Mouse (Mus musculus) left cerebral cortex, adult 2 months (tissue): Measurements from ENCODE around the gene Igsf23. TPM values are rescaled to one million over a fixed set of nuclear protein-coding genes. Genes with fewer than 3 reads are reported as not detected.
"Not testable (repeated sequence)": the region's sequence is repeated elsewhere in the genome, so short reads cannot be mapped to it uniquely, and the experiment has no call there.

Experiments used
- DNase-seq, 2 experiments: peaks; one replicate each; pipeline ENCODE4 v3.0.0; 2021 to 2022; ENCODE audit warnings: low spot score in 2 of 2, mixed read lengths in 1 of 2; ENCODE audit errors: extremely low spot score in 1 of 2
- H3K27ac ChIP-seq: fragments of 200-600 bp; 2 replicates; pipeline ENCODE4 v1.8.1; 2022
- H3K4me3 ChIP-seq: fragments of 200-600 bp; 2 replicates; pipeline ENCODE4 v1.8.1; 2022
- CTCF ChIP-seq: fragments of 200-600 bp; IDR thresholded peaks from 2 replicates; pipeline ENCODE4 v1.8.1; 2022; ENCODE audit warnings: antibody characterized with exemption, mild to moderate bottlenecking, moderate library complexity
- intact Hi-C: fragments of 180-260 bp; cut with DNase I; formaldehyde crosslinking; loops from one replicate; pipeline ENCODE4 v1.15.1; 2025
- total RNA-seq, 2 experiments: library from RNA; stranded (reverse); gene quantifications; 2 replicates each; pipeline ENCODE4 v1.2.3; 2021

The Igsf23 gene
- total RNA-seq, 2 experiments from 2014 or later: not detected

GRCm38 (mm10) chr7:19932877-19933809, 17.4 kb downstream of the Igsf23 start:
- DNase-seq: peak; percentile 80 to 85
- no peak for TF ChIP-seq CTCF
- H3K4me3 ChIP-seq: no peak overlapping the region; the same call in 1 of the 2 replicates
- intact Hi-C loops: loop anchor here (1.0 kb wide), 2 partner anchors 12 to 23 kb away; partner anchors contain the start of gene Pvr
- H3K27ac ChIP-seq: peak overlapping the region; percentile 72

GRCm38 (mm10) chr7:19932133-19932876, 18.3 kb downstream of the Igsf23 start:
- DNase-seq: no peak
- intact Hi-C loops: no loop called here
- Histone ChIP-seq H3K4me3 (no peak overlapping the region), H3K27ac (no peak overlapping the region)
- no peak for TF ChIP-seq CTCF

GRCm38 (mm10) chr7:19930481-19930880, 20.1 kb downstream of the Igsf23 start:
- H3K4me3 ChIP-seq, intact Hi-C loops, H3K27ac ChIP-seq, DNase-seq: not testable (repeated sequence)

GRCm38 (mm10) chr7:19928486-19928885, 22.1 kb downstream of the Igsf23 start:
- no peak overlapping the region for H3K4me3 ChIP-seq
- intact Hi-C loops: no loop called here
- no peak overlapping the region for H3K27ac ChIP-seq
- DNase-seq: no peak
- no peak for TF ChIP-seq CTCF

GRCm38 (mm10) chr7:19926849-19927480, 23.6 kb downstream of the Igsf23 start:
- Histone ChIP-seq H3K27ac (no peak overlapping the region), H3K4me3 (no peak overlapping the region)
- no peak for DNase-seq
- TF ChIP-seq CTCF: no peak
- intact Hi-C loops: no loop called here

GRCm38 (mm10) chr7:19925376-19925775, 25.2 kb downstream of the Igsf23 start:
- intact Hi-C loops: no loop called here
- H3K4me3 ChIP-seq: no peak overlapping the region
- TF ChIP-seq CTCF: no peak
- DNase-seq: no peak
- H3K27ac ChIP-seq: no peak overlapping the region

GRCm38 (mm10) chr7:19923797-19924196, 26.8 kb downstream of the Igsf23 start:
- no peak for DNase-seq
- no peak for TF ChIP-seq CTCF
- intact Hi-C loops: no loop called here
- H3K27ac ChIP-seq: no peak overlapping the region
- no peak overlapping the region for H3K4me3 ChIP-seq

GRCm38 (mm10) chr7:19923354-19923753, 27.2 kb downstream of the Igsf23 start:
- H3K4me3 ChIP-seq: no peak overlapping the region
- no peak overlapping the region for H3K27ac ChIP-seq
- intact Hi-C loops: no loop called here

GRCm38 (mm10) chr7:19920506-19921261, 29.9 kb downstream of the Igsf23 start, which contains the start of gene Pvr:
Gene Pvr (minus strand): TSS chr7:19921160.
- peak; percentile 70 to 77 for DNase-seq
- intact Hi-C loops: loop anchor here (1.0 kb wide), 1 partner anchor 13 kb away; no protein-coding TSS in a partner anchor
- peak within 1 kb of the TSS; percentile 71 for H3K4me3 ChIP-seq
- TF ChIP-seq CTCF: peak; percentile 28
- H3K27ac ChIP-seq: peak within 1 kb of the TSS; percentile 77

More at GRCm38 (mm10) chr7:19923354-19923753, 27.2 kb downstream of the Igsf23 start:
- TF ChIP-seq CTCF: no peak
- no peak for DNase-seq

- TF ChIP-seq CTCF: no peak
- DNase-seq: no peak
- Histone ChIP-seq H3K27ac (peak overlapping the region; percentile 55), H3K4me3 (peak overlapping the region; percentile 71)
- intact Hi-C loops: no loop called here
Observed at GRCm38 (mm10) chr7:19920166-19920505, 30.4 kb downstream of the Igsf23 start.

GRCm38 (mm10) chr7:19914558-19914957, 36.0 kb downstream of the Igsf23 start:
- intact Hi-C loops: no loop called here
- H3K27ac ChIP-seq: no peak overlapping the region
- no peak for DNase-seq
- H3K4me3 ChIP-seq: no peak overlapping the region
- TF ChIP-seq CTCF: no peak
